Mouse (Mus musculus) intestine, embryonic 14.5 days (tissue): ENCODE results near the gene Gm20716. TPM values are rescaled to one million over a fixed set of nuclear protein-coding genes. Genes with fewer than 3 reads are reported as not detected.

Experiments
- ATAC-seq: fragments of 200-750 bp; cut with Nextera tagmentation; replicated peaks from 2 replicates; pipeline ENCODE4 v1.8.0; 2017; ENCODE audit warnings: low read depth, moderate number of reproducible peaks, moderate TSS enrichment, moderate library complexity; ENCODE audit not compliant: low FRiP score, low TSS enrichment
- DNase-seq: peaks from one replicate; pipeline ENCODE4 v3.0.0-alpha.2; 2018; ENCODE audit warnings: low spot score
- H3K27ac ChIP-seq: fragments of 300-500 bp; sonication (generic); 2 replicates; pipeline ENCODE4 v1.5.1; 2014; ENCODE audit warnings: low read depth, mild to moderate bottlenecking, control low read depth
- H3K27me3 ChIP-seq: fragments of 300-500 bp; sonication (generic); replicated peaks from 2 replicates; pipeline ENCODE4 v1.6.1; 2014; ENCODE audit warnings: low read length, control low read depth; ENCODE audit not compliant: control insufficient read depth, insufficient read depth
- H3K36me3 ChIP-seq: fragments of 300-500 bp; sonication (generic); 2 replicates; pipeline ENCODE4 v1.6.1; 2014; ENCODE audit warnings: low read length, control low read depth; ENCODE audit not compliant: control insufficient read depth, insufficient read depth
- H3K4me1 ChIP-seq: fragments of 300-500 bp; sonication (generic); replicated peaks from 2 replicates; pipeline ENCODE4 v1.6.1; 2014; ENCODE audit warnings: low read length, control low read depth, mixed read lengths; ENCODE audit not compliant: control insufficient read depth, insufficient read depth
- H3K4me2 ChIP-seq: fragments of 300-500 bp; sonication (generic); 2 replicates; pipeline ENCODE4 v1.6.1; 2014; ENCODE audit warnings: low read length
- H3K4me3 ChIP-seq: fragments of 300-500 bp; sonication (generic); 2 replicates; pipeline ENCODE4 v1.5.1; 2014; ENCODE audit warnings: low read depth, low read length, control low read depth, mixed read lengths
- H3K9ac ChIP-seq: fragments of 300-500 bp; sonication (generic); 2 replicates; pipeline ENCODE4 v1.6.1; 2014; ENCODE audit warnings: mild to moderate bottlenecking, low read length
- H3K9me3 ChIP-seq: fragments of 300-500 bp; sonication (generic); 2 replicates; pipeline ENCODE4 v1.6.1; 2016; ENCODE audit warnings: low read length, control low read depth; ENCODE audit not compliant: control insufficient read depth
- WGBS: fragments of 180-500 bp; shearing (Covaris S2); extraction: QIAGEN DNeasy Blood & Tissue Kit; methylation state at CpG from one replicate; pipeline ENCODE4 v1.1.7; 2014; 5-methylcytosine and 5-hydroxymethylcytosine counted together
- polyA plus RNA-seq: library from polyadenylated mRNA; unstranded; fragments of >200 nt; fragmentation: Nextera tagmentation; extraction: Ambion mirVana; gene quantifications from 2 replicates; pipeline ENCODE4 v1.2.1, GENCODE M21; 2014

Gm20716 gene
- 23.3 and 24.8 TPM in 2 replicates for polyA plus RNA-seq

- H3K4me1 ChIP-seq, result peaks cover 31% of the 10 kb centered on the region
- ATAC-seq (peak; percentile 87), DNase-seq (peak; percentile 98)
- no peaks in the 10 kb centered on the region for H3K27me3 ChIP-seq
- H3K4me3 ChIP-seq, result peak within 1 kb of the TSS; percentile 100
- H3K36me3 ChIP-seq, result peaks cover 32% of the 10 kb centered on the region
- peak within 1 kb of the TSS; percentile 99 for H3K4me2 ChIP-seq
- H3K9ac ChIP-seq, result peak within 1 kb of the TSS; percentile 95
- H3K27ac ChIP-seq, result peak within 1 kb of the TSS; percentile 82
- no peaks in the 10 kb centered on the region for H3K9me3 ChIP-seq
- WGBS, result under 1% methylated on average over 70 of the region's 73 CpGs
Observed at GRCm38 (mm10) chr2:168230026-168230728, at the start of gene Gm20716, which contains the start of the genes Dpm1 and Mocs3. Gene Gm20716, minus strand, starts transcription at chr2:168230364. Gene Dpm1, minus strand, starts transcription at chr2:168230591. Gene Mocs3, plus strand, starts transcription at chr2:168230622.

- no peak overlapping the region for H3K9ac ChIP-seq
Observed at GRCm38 (mm10) chr2:168274374-168274935, 44.3 kb upstream of the Gm20716 start.

GRCm38 (mm10) chr2:168273387-168273786, 43.2 kb upstream of the Gm20716 start:
- Histone ChIP-seq H3K9me3 (no peaks in the 10 kb centered on the region), H3K4me2 (no peak overlapping the region), H3K4me1 (no peaks in the 10 kb centered on the region), H3K36me3 (no peaks in the 10 kb centered on the region), H3K9ac (no peak overlapping the region), H3K27me3 (peaks cover 25% of the 10 kb centered on the region), H3K27ac (no peak overlapping the region), H3K4me3 (no peak overlapping the region)
- DNase-seq, result no peak
- no peak for ATAC-seq
- 46% methylated on average over 9 of the region's 9 CpGs for WGBS

More at GRCm38 (mm10) chr2:168274374-168274935, 44.3 kb upstream of the Gm20716 start:
- no peak for ATAC-seq
- Histone ChIP-seq H3K36me3 (no peaks in the 10 kb centered on the region), H3K9me3 (no peaks in the 10 kb centered on the region), H3K4me2 (no peak overlapping the region), H3K4me3 (no peak overlapping the region), H3K27ac (no peak overlapping the region), H3K27me3 (peaks cover 31% of the 10 kb centered on the region), H3K4me1 (no peaks in the 10 kb centered on the region)
- DNase-seq, result peak; percentile 91
- WGBS, result 11% methylated on average over 11 of the region's 11 CpGs

GRCm38 (mm10) chr2:168268033-168268432, 37.9 kb upstream of the Gm20716 start:
- DNase-seq (peak; percentile 77), ATAC-seq (0 out of 2 replicates have a peak, but pooled peaks have one; percentile 53)
- H3K27ac ChIP-seq, result no peak overlapping the region
- no peaks in the 10 kb centered on the region for H3K9me3 ChIP-seq
- no peaks in the 10 kb centered on the region for H3K27me3 ChIP-seq
- H3K4me2 ChIP-seq, result peak overlapping the region; percentile 30
- 31% methylated on average over 7 of the region's 7 CpGs for WGBS
- H3K4me1 ChIP-seq, result no peaks in the 10 kb centered on the region
- H3K36me3 ChIP-seq, result no peaks in the 10 kb centered on the region
- H3K9ac ChIP-seq, result no peak overlapping the region
- no peak overlapping the region for H3K4me3 ChIP-seq

GRCm38 (mm10) chr2:168260900-168261299, 30.7 kb upstream of the Gm20716 start:
- no peaks in the 10 kb centered on the region for H3K36me3 ChIP-seq
- ATAC-seq (no peak), DNase-seq (no peak)
- no peak overlapping the region for H3K27ac ChIP-seq
- no peaks in the 10 kb centered on the region for H3K4me1 ChIP-seq
- no peak overlapping the region for H3K4me2 ChIP-seq
- 89% methylated on average over 10 of the region's 10 CpGs for WGBS
- H3K9ac ChIP-seq, result no peak overlapping the region
- H3K4me3 ChIP-seq, result no peak overlapping the region
- H3K27me3 ChIP-seq, result peaks cover 6% of the 10 kb centered on the region; the same call in 1 of the 2 replicates
- H3K9me3 ChIP-seq, result no peaks in the 10 kb centered on the region

- ATAC-seq (no peak), DNase-seq (no peak)
- Histone ChIP-seq H3K27me3 (peaks cover 6% of the 10 kb centered on the region; the same call in 1 of the 2 replicates), H3K9ac (no peak overlapping the region), H3K9me3 (no peaks in the 10 kb centered on the region), H3K4me2 (no peak overlapping the region), H3K27ac (no peak overlapping the region), H3K4me3 (no peak overlapping the region), H3K36me3 (no peaks in the 10 kb centered on the region), H3K4me1 (no peaks in the 10 kb centered on the region)
- WGBS, result 84% methylated on average over 3 of the region's 3 CpGs
Observed at GRCm38 (mm10) chr2:168260124-168260523, 30.0 kb upstream of the Gm20716 start.

GRCm38 (mm10) chr2:168259046-168259445, 28.9 kb upstream of the Gm20716 start:
- Histone ChIP-seq H3K27ac (no peak overlapping the region), H3K27me3 (peaks cover 6% of the 10 kb centered on the region; the same call in 1 of the 2 replicates), H3K36me3 (no peaks in the 10 kb centered on the region), H3K9me3 (no peaks in the 10 kb centered on the region), H3K4me1 (no peaks in the 10 kb centered on the region), H3K9ac (no peak overlapping the region), H3K4me2 (no peak overlapping the region), H3K4me3 (no peak overlapping the region)
- DNase-seq, result no peak
- ATAC-seq, result no peak
- WGBS, result 92% methylated on average over 8 of the region's 8 CpGs

- H3K4me3 ChIP-seq, result no peak overlapping the region
- no peaks in the 10 kb centered on the region for H3K27me3 ChIP-seq
- no peak overlapping the region for H3K27ac ChIP-seq
- H3K4me2 ChIP-seq, result no peak overlapping the region
- H3K36me3 ChIP-seq, result no peaks in the 10 kb centered on the region
- ATAC-seq (no peak), DNase-seq (no peak)
- 88% methylated on average over 4 of the region's 4 CpGs for WGBS
- no peaks in the 10 kb centered on the region for H3K4me1 ChIP-seq
- no peaks in the 10 kb centered on the region for H3K9me3 ChIP-seq
- no peak overlapping the region for H3K9ac ChIP-seq
Observed at GRCm38 (mm10) chr2:168257188-168257587, 27.0 kb upstream of the Gm20716 start.
